Mouse (Mus musculus) hindbrain, embryonic 15.5 days (tissue): ENCODE data around the gene Romo1. TPM values are rescaled to one million over a fixed set of nuclear protein-coding genes. Genes with fewer than 3 reads are reported as not detected.
"Not testable (repeated sequence)": the region's sequence is repeated elsewhere in the genome, so short reads cannot be mapped to it uniquely, and the experiment has no call there.

Source experiments
- ATAC-seq: fragments of 200-750 bp; cut with Nextera tagmentation; 2 replicates; pipeline ENCODE4 v1.8.0; 2017; ENCODE audit warnings: low read depth, moderate number of reproducible peaks, moderate TSS enrichment; ENCODE audit not compliant: low FRiP score
- H3K27ac ChIP-seq: fragments of 300-500 bp; sonication (generic); replicated peaks from 2 replicates; pipeline ENCODE4 v1.5.1; 2015; ENCODE audit warnings: mild to moderate bottlenecking, inconsistent platforms
- H3K27me3 ChIP-seq: fragments of 300-500 bp; sonication (generic); 2 replicates; pipeline ENCODE4 v1.6.1; 2015; ENCODE audit warnings: control low read depth, inconsistent platforms
- H3K36me3 ChIP-seq: fragments of 300-500 bp; sonication (generic); 2 replicates; pipeline ENCODE4 v1.6.1; 2015; ENCODE audit warnings: control low read depth, inconsistent platforms
- H3K4me1 ChIP-seq: fragments of 300-500 bp; sonication (generic); replicated peaks from 2 replicates; pipeline ENCODE4 v1.6.1; 2015; ENCODE audit warnings: control low read depth, inconsistent platforms
- H3K4me2 ChIP-seq: fragments of 300-500 bp; sonication (generic); 2 replicates; pipeline ENCODE4 v1.6.1; 2015; ENCODE audit warnings: moderate library complexity, mild to moderate bottlenecking, inconsistent platforms
- H3K4me3 ChIP-seq: fragments of 300-500 bp; sonication (generic); 2 replicates; pipeline ENCODE4 v1.5.1; 2015; ENCODE audit warnings: mild to moderate bottlenecking, inconsistent platforms
- H3K9ac ChIP-seq: fragments of 300-500 bp; sonication (generic); 2 replicates; pipeline ENCODE4 v1.6.1; 2015; ENCODE audit warnings: inconsistent platforms
- H3K9me3 ChIP-seq: fragments of 300-500 bp; sonication (generic); 2 replicates; pipeline ENCODE4 v1.6.1; 2016; ENCODE audit warnings: control low read depth, inconsistent platforms
- WGBS: fragments of 180-500 bp; shearing (Covaris S2); methylation state at CpG from one replicate; pipeline ENCODE4 v1.1.7; 2015; 5-methylcytosine and 5-hydroxymethylcytosine counted together
- polyA plus RNA-seq: library from polyadenylated mRNA; unstranded; fragments of >200 nt; fragmentation: Nextera tagmentation; extraction: Ambion mirVana; gene quantifications from 2 replicates; pipeline ENCODE4 v1.2.1, GENCODE M21; 2015

Gene Romo1
- polyA plus RNA-seq, 1 experiment from 2014 or later: 439 TPM

GRCm38 (mm10) chr2:156180824-156181590, 37.2 kb downstream of the Romo1 start:
- peaks cover 34% of the 10 kb centered on the region for H3K4me1 ChIP-seq
- H3K4me3 ChIP-seq: peak overlapping the region; percentile 88
- H3K4me2 ChIP-seq: peak overlapping the region; percentile 69
- no peaks in the 10 kb centered on the region for H3K27me3 ChIP-seq
- WGBS: 10% methylated on average over 8 of the region's 8 CpGs
- H3K9me3 ChIP-seq: no peaks in the 10 kb centered on the region
- peak overlapping the region; percentile 58 for H3K9ac ChIP-seq
- no peak for ATAC-seq
- H3K36me3 ChIP-seq: peaks cover 15% of the 10 kb centered on the region
- H3K27ac ChIP-seq: peak overlapping the region; percentile 98

- ATAC-seq: no peak
- Histone ChIP-seq H3K9ac (no peak overlapping the region), H3K27ac (peak overlapping the region; percentile 98), H3K4me3 (no peak overlapping the region), H3K4me1 (peaks cover 32% of the 10 kb centered on the region), H3K36me3 (peaks cover 14% of the 10 kb centered on the region), H3K4me2 (peak overlapping the region; percentile 69), H3K27me3 (no peaks in the 10 kb centered on the region), H3K9me3 (no peaks in the 10 kb centered on the region)
- 74% methylated on average over 2 of the region's 2 CpGs for WGBS
These were observed 37.8 kb downstream of the Romo1 start for GRCm38 (mm10) chr2:156181592-156181991.

- not testable (repeated sequence) for H3K4me3 ChIP-seq, H3K9me3 ChIP-seq, H3K4me1 ChIP-seq, H3K4me2 ChIP-seq, ATAC-seq, H3K9ac ChIP-seq, H3K36me3 ChIP-seq, H3K27me3 ChIP-seq, H3K27ac ChIP-seq
- 85% methylated on average over 7 of the region's 7 CpGs for WGBS
These were observed 45.4 kb downstream of the Romo1 start for GRCm38 (mm10) chr2:156189241-156189640.

GRCm38 (mm10) chr2:156190004-156190896, 46.4 kb downstream of the Romo1 start:
- Histone ChIP-seq H3K4me2 (no peak overlapping the region), H3K4me1 (no peaks in the 10 kb centered on the region), H3K27ac (no peak overlapping the region), H3K27me3 (no peaks in the 10 kb centered on the region), H3K9ac (no peak overlapping the region), H3K36me3 (no peaks in the 10 kb centered on the region), H3K4me3 (no peak overlapping the region), H3K9me3 (no peaks in the 10 kb centered on the region)
- WGBS: 86% methylated on average over 14 of the region's 14 CpGs
- ATAC-seq: no peak

GRCm38 (mm10) chr2:156191540-156191939, 47.7 kb downstream of the Romo1 start:
- Histone ChIP-seq H3K4me1 (peaks cover 8% of the 10 kb centered on the region; the same call in 1 of the 2 replicates), H3K9me3 (no peaks in the 10 kb centered on the region), H3K27me3 (no peaks in the 10 kb centered on the region), H3K4me2 (no peak overlapping the region), H3K27ac (no peak overlapping the region), H3K9ac (no peak overlapping the region), H3K4me3 (no peak overlapping the region), H3K36me3 (no peaks in the 10 kb centered on the region)
- no peak for ATAC-seq
- WGBS: 95% methylated on average over 2 of the region's 2 CpGs

GRCm38 (mm10) chr2:156192068-156192467, 48.2 kb downstream of the Romo1 start:
- Histone ChIP-seq H3K36me3 (no peaks in the 10 kb centered on the region), H3K27me3 (no peaks in the 10 kb centered on the region), H3K9me3 (no peaks in the 10 kb centered on the region), H3K9ac (no peak overlapping the region), H3K4me3 (no peak overlapping the region), H3K4me2 (no peak overlapping the region), H3K4me1 (peaks cover 8% of the 10 kb centered on the region; the same call in 1 of the 2 replicates), H3K27ac (no peak overlapping the region)
- WGBS: 65% methylated on average over 2 of the region's 2 CpGs
- no peak for ATAC-seq

- no peaks in the 10 kb centered on the region for H3K9me3 ChIP-seq
- H3K36me3 ChIP-seq: no peaks in the 10 kb centered on the region
- 81% methylated on average over 3 of the region's 3 CpGs for WGBS
- peaks cover 18% of the 10 kb centered on the region for H3K4me1 ChIP-seq
- ATAC-seq: no peak
- no peaks in the 10 kb centered on the region for H3K27me3 ChIP-seq
- no peak overlapping the region for H3K27ac ChIP-seq
- H3K4me2 ChIP-seq: no peak overlapping the region
- H3K4me3 ChIP-seq: no peak overlapping the region
- no peak overlapping the region for H3K9ac ChIP-seq
These were observed 49.4 kb downstream of the Romo1 start for GRCm38 (mm10) chr2:156193066-156193862.

- Histone ChIP-seq H3K9me3 (no peaks in the 10 kb centered on the region), H3K4me2 (no peak overlapping the region), H3K9ac (no peak overlapping the region), H3K36me3 (no peaks in the 10 kb centered on the region), H3K4me3 (no peak overlapping the region), H3K27ac (no peak overlapping the region), H3K4me1 (peaks cover 29% of the 10 kb centered on the region), H3K27me3 (no peaks in the 10 kb centered on the region)
- no peak for ATAC-seq
These were observed 50.7 kb downstream of the Romo1 start for GRCm38 (mm10) chr2:156194571-156194970.

Other genes with a start within 250 kb of the Romo1 start
- 64.2 and 65.0 TPM in 2 replicates for gene Uqcc1, start 213.7 kb upstream of the Romo1 start, polyA plus RNA-seq
- not detected in 2 replicates for gene Gm15557, start 203.3 kb upstream of the Romo1 start, polyA plus RNA-seq
- gene Gdf5, start 198.7 kb upstream of the Romo1 start, polyA plus RNA-seq: 1.8 and 2.8 TPM in 2 replicates
- gene Cep250, start 187.6 kb upstream of the Romo1 start, polyA plus RNA-seq: 13.6 and 16.9 TPM in 2 replicates
- gene 6430550D23Rik, start 136.1 kb upstream of the Romo1 start, polyA plus RNA-seq: 1.2 and 2.9 TPM in 2 replicates
- 426 and 467 TPM in 2 replicates for gene Ergic3, start 136.0 kb upstream of the Romo1 start, polyA plus RNA-seq
- not detected in 2 replicates for gene Fer1l4, start 91.1 kb upstream of the Romo1 start, polyA plus RNA-seq
- gene Spag4, start 78.9 kb upstream of the Romo1 start, polyA plus RNA-seq: 7.0 and 7.3 TPM in 2 replicates
- 26.9 and 28.7 TPM in 2 replicates for gene Cpne1, start 32.1 kb upstream of the Romo1 start, polyA plus RNA-seq
- gene Rbm12, start 32.1 kb upstream of the Romo1 start, polyA plus RNA-seq: 17.7 and 23.0 TPM in 2 replicates
- gene Gm28036, start 16.9 kb upstream of the Romo1 start, polyA plus RNA-seq: 16.0 and 19.6 TPM in 2 replicates
- 33.9 and 35.2 TPM in 2 replicates for gene Nfs1, start 147 bp downstream of the Romo1 start, polyA plus RNA-seq
- gene Rbm39, start 36.2 kb downstream of the Romo1 start, polyA plus RNA-seq: 414 and 423 TPM in 2 replicates
- gene Phf20, start 52.4 kb downstream of the Romo1 start, polyA plus RNA-seq: 111 and 112 TPM in 2 replicates
- 7.3 and 7.4 TPM in 2 replicates for gene Cnbd2, start 168.3 kb downstream of the Romo1 start, polyA plus RNA-seq
- 101 and 108 TPM in 2 replicates for gene Scand1, start 168.7 kb downstream of the Romo1 start, polyA plus RNA-seq